Mouse (Mus musculus) layer of hippocampus, postnatal 10 days (tissue): ENCODE measurements around the gene Gm21969. TPM values are rescaled to one million over a fixed set of nuclear protein-coding genes. Genes with fewer than 3 reads are reported as not detected.

ENCODE experiments used
- DNase-seq, 2 experiments: peaks; one replicate each; pipeline ENCODE4 v3.0.0; 2021; ENCODE audit warnings: low spot score in 2 of 2
- total RNA-seq, 2 experiments: library from RNA; stranded (reverse); gene quantifications; 2 replicates each; pipeline ENCODE4 v1.2.3; 2021

Gene Gm21969
- total RNA-seq, 2 experiments from 2014 or later, result not detected

- DNase-seq, result no peak
Observed at GRCm38 (mm10) chr4:139616276-139617000, 13.5 kb downstream of the Gm21969 start.

- no peak for DNase-seq
Observed at GRCm38 (mm10) chr4:139617001-139617364, 14.0 kb downstream of the Gm21969 start.

DNA sequence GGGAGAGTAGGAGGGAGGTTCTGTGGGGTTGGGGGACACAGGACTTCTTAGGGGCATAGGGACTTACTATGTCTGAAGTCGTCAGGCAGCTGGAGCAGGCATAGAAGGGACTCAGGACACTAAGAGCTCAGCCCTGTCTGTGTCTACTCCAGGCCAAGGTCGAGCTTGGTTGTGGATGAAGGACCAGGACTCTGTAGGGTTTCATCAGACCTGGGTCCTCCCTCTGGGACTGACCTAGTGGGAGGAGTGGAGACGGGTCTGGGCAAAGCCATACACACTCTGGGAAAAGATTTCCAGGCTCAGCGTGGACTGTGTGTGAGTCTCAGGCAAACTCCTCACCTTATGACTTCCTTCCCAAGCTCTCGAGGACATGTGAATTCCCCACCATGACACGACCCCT lies 16.8 kb downstream of the Gm21969 start:
- DNase-seq, result no peak

- peak; percentile 84 to 90 for DNase-seq
Observed at GRCm38 (mm10) chr4:139622373-139623282, 19.6 kb downstream of the Gm21969 start, which contains the start of gene Aldh4a1. Gene Aldh4a1 (plus strand): TSS chr4:139622866.

DNA sequence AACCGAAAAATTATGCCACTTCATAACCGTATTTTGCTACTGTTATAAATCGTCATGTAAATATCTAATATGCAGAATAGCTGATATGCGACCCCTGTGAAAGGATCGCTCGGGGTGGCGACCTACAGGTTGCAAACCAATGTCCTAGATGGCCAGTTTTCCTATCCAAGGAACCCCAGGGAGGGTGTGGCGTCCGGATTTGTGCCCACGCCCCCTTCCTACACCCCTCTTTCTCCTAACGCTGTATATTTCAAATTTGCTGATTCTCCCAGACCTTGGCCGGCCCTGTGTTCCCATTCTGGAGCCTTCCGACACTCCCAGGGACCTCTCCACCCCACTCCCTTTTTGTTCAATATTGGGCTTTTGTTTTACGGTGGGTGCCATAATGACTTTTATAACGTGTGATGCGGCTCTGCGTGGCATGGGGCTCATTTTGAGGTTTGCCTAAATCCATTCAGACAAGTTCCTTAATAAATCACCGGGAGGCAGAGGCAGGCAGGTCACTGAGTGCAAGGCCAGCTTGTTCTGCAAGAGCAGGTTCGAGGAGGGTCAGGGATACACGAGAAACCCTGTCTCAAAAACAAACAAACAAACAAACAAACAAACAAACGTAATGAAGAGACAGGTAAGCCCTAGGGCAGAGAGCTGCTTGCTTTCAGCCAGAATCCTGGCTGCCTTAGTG lies 20.6 kb downstream of the Gm21969 start:
- DNase-seq, result no peak

DNA sequence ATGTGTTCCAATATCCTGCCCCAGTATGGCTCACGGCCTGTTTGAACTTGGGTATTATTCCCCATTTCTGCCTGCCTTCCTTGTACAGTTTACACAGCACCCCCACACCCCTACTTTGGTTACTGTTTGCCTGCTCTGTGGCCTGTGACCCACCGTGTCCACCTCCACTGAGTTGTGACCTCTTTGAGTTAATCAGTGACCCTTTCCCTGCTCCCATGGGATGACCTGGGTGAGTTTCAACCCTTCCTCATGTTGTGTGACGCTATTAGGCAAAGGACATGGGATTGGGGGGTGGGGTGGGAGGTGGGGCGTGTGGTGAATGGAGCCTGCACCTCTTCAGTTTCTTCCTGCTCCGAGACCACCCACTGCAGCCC lies 21.1 kb downstream of the Gm21969 start:
- DNase-seq, result no peak

DNA sequence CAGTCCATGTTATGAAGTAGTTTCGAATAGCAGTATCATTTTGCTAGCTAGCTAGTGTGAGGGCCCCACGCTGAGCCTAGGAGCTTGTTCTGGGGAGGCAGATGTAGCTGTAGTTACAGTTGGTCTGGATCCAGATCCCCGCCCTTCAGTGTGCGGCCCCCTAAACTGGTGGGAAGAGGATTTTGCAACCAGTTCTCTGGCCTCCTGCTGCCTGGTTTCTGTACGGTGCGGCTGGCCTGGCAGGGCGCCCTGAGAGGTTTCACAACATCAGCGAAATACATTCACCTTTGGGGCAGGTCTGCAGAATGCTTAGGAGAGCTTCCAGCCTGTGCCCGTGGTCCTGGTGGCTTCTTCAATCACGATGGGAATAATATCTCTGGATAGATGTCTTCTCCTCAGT lies 21.7 kb downstream of the Gm21969 start:
- no peak for DNase-seq

GRCm38 (mm10) chr4:139627361-139627760 lies 24.4 kb downstream of the Gm21969 start:
- DNase-seq, result no peak

- DNase-seq, result no peak
Observed at GRCm38 (mm10) chr4:139630171-139630570, 27.2 kb downstream of the Gm21969 start.

- DNase-seq, result no peak
Observed at GRCm38 (mm10) chr4:139631141-139631540, 28.2 kb downstream of the Gm21969 start.

DNA sequence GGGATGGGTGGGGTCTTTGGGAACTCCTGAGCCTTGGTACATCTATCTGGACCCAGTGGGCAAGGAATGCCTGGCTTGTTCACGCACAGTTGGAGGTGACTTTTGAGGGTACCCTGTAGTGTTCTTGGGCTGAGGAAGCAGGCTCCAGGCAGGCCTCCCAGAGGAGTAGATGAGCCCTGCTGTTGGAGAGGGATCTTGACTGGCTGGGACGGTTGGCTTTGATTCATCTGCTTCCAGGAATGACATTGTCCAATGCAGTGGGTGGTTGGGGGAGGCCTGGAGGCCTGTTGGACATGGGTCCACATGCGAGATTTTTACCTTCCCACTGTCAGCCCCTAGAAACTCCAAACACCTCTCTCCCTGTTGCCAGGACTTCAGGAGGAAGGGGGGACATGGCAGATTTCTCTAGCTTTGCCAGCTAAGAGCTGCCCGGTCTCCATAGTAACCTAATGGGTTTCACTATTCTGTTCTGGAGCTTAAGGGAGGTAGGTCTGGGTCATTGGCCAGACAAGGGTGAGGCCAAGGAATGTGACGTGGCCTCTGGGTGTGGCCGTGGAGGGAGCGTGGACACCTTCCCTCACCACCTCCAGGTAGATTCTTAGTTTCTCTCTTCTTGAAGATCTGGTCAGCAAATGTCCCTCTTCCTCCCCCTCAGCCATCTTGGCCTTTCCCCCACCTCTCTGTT lies 28.7 kb downstream of the Gm21969 start:
- no peak for DNase-seq

DNA sequence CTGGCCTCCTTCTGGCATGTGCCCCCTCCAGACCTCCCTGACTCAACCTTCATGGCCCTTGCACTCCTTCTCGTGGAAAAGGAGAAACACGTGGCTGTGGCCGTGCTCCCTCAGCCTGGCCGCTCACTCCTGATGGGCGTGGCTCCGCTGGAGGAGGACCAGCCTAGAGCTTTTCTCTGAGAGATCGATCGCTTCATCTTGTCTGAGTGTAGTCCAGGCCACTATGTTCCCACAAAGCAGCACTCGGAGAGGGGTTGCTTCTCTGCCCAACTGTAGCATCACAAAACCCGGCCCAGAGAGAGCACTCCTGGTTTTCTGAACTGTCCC lies 29.2 kb downstream of the Gm21969 start:
- DNase-seq, result no peak

GRCm38 (mm10) chr4:139636373-139636772 lies 33.4 kb downstream of the Gm21969 start:
- peak; percentile 86 for DNase-seq

DNA sequence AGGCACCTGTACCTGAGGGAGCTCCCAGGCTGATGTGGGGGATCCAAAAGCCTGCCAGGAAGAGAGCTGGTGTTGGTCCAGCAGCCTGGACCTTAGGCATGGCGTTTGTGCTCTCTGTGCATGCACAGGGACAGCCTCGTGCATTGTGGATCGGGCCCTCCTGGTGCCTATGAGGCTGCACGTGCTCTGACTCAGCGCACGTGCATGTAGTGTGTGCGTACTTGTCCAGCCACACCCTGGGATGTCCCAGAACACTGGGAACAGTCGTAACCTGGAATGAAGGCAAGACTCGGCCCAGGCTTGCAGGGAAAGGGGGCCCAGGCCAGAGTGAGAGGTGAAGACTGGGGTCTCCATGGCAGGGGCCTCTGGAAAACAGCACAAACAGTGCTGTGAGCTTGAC lies 34.9 kb downstream of the Gm21969 start:
- DNase-seq, result no peak

- no peak for DNase-seq
Observed at GRCm38 (mm10) chr4:139638356-139638755, 35.4 kb downstream of the Gm21969 start.

DNA sequence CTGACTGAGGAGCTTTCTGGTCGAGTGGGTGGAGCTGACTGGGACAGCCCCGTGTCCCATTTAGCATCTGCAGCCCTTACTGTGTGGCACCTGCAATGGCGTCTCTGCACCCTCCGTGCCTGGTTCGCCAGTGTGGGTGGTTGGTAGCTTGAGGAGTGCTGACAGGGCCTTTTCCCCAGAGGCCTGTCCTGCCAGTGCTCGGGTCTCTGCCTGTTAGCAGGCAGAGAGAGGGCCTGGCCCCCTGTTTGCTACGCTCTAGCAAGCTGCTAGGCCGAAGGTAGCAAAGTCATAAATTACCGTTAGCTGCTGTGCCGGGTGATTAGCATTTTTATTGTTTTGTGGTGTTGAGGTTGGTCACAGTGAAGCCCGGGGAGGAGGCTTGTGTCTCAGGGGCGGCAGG lies 36.8 kb downstream of the Gm21969 start:
- DNase-seq, result no peak

- DNase-seq, result no peak
Observed at GRCm38 (mm10) chr4:139640333-139640732, 37.3 kb downstream of the Gm21969 start.

DNA sequence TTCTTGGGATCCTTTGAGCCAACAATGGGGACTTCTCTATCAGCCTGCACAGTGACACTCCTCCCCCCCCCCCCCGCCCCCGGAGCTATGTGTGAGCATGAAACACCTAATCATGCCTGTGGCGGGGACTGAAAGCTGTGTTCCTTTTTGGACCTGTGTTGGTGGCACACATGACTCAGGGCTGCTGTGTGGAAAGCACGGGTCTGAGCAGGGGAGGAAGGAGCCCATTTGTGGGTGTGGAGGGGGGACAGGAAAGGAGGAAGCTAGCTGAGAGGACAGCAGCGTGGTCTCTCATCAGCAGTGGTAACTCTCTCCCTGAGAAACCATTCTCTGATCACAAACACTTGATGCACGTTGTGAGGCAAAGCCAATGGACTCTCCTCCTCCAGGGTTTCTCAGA lies 37.8 kb downstream of the Gm21969 start:
- no peak for DNase-seq

- DNase-seq, result no peak
Observed at GRCm38 (mm10) chr4:139641829-139642425, 38.9 kb downstream of the Gm21969 start.

- DNase-seq, result peak; percentile 91 to 92
Observed at GRCm38 (mm10) chr4:139643972-139644371, 41.0 kb downstream of the Gm21969 start.

DNA sequence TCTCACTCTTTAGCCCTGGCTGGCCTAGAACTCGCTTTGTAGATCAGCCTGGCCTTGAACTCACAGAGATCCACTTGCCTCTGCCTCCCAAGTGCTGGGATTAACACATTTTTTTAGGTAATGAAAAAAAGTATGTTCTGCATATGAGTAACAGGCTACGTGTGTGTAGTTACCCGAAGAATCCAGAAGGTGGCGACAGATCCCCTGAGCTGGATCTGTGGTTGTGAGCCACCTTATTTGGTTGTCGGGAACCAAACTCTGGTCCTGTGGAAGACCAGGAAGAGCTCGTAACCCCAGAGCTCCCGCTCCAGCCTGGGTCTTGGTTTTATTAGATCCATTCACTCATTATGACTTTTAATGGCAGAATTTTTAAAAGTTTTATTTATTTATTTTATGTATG lies 43.9 kb downstream of the Gm21969 start:
- DNase-seq, result no peak
